Mouse (Mus musculus): ENCODE results near the gene Olfr1123.

- TF ChIP-seq CTCF (IDR thresholded peaks at IDR 0.05; ENCODE audit: control insufficient read depth, insufficient read depth, low read length) = no peak
- no peak for TF ChIP-seq POLR2A (IDR thresholded peaks at IDR 0.05; ENCODE audit: borderline replicate concordance, control insufficient read depth, low read depth, low read length)
Measured at GRCm38 (mm10) chr2:87429975-87430374, 13.5 kb downstream of the Olfr1123 start, which contains the start of gene Olfr1124.

All from bone marrow, adult 2 months (tissue).